Mouse (Mus musculus) limb, embryonic 15.5 days (tissue): ENCODE results near the gene Ankdd1a. TPM values are rescaled to one million over a fixed set of nuclear protein-coding genes. Genes with fewer than 3 reads are reported as not detected.
A peak's percentile ranks its signal among the peaks of the same experiment; 100 is the strongest.

Experiments
- ATAC-seq: fragments of 200-750 bp; cut with Nextera tagmentation; 2 replicates; pipeline ENCODE4 v1.8.0; 2017; ENCODE audit warnings: low read depth, moderate TSS enrichment; ENCODE audit not compliant: insufficient number of reproducible peaks, low FRiP score, low TSS enrichment
- H3K27ac ChIP-seq: fragments of 300-500 bp; sonication (generic); 2 replicates; pipeline ENCODE4 v1.5.1; 2015; ENCODE audit warnings: moderate library complexity, mild to moderate bottlenecking, inconsistent platforms
- H3K27me3 ChIP-seq: fragments of 300-500 bp; sonication (generic); 2 replicates; pipeline ENCODE4 v1.6.1; 2015; ENCODE audit warnings: inconsistent platforms
- H3K36me3 ChIP-seq: fragments of 300-500 bp; sonication (generic); 2 replicates; pipeline ENCODE4 v1.6.1; 2015; ENCODE audit warnings: inconsistent platforms
- H3K4me1 ChIP-seq: fragments of 300-500 bp; sonication (generic); 2 replicates; pipeline ENCODE4 v1.6.1; 2015; ENCODE audit warnings: inconsistent platforms
- H3K4me2 ChIP-seq: fragments of 300-500 bp; sonication (generic); 2 replicates; pipeline ENCODE4 v1.6.1; 2015; ENCODE audit warnings: mild to moderate bottlenecking, inconsistent platforms
- H3K4me3 ChIP-seq: fragments of 300-500 bp; sonication (generic); 2 replicates; pipeline ENCODE4 v1.5.1; 2015; ENCODE audit warnings: mild to moderate bottlenecking, inconsistent platforms
- H3K9ac ChIP-seq: fragments of 300-500 bp; sonication (generic); 2 replicates; pipeline ENCODE4 v1.6.1; 2015; ENCODE audit warnings: inconsistent platforms
- H3K9me3 ChIP-seq: fragments of 300-500 bp; sonication (generic); 2 replicates; pipeline ENCODE4 v1.6.1; 2016; ENCODE audit warnings: inconsistent platforms
- WGBS: fragments of 180-500 bp; shearing (Covaris S2); methylation state at CpG from one replicate; pipeline ENCODE4 v1.1.7; 2015; 5-methylcytosine and 5-hydroxymethylcytosine counted together
- polyA plus RNA-seq: library from polyadenylated mRNA; unstranded; fragments of >200 nt; fragmentation: Nextera tagmentation; extraction: Ambion mirVana; gene quantifications from 2 replicates; pipeline ENCODE4 v1.2.1, GENCODE M21; 2015

Ankdd1a gene
- polyA plus RNA-seq, 1 experiment from 2014 or later: 0.35 TPM

- H3K4me2 ChIP-seq: no peak overlapping the region
- no peaks in the 10 kb centered on the region for H3K27me3 ChIP-seq
- no peaks in the 10 kb centered on the region for H3K9me3 ChIP-seq
- peaks cover 91% of the 10 kb centered on the region for H3K36me3 ChIP-seq
- no peak overlapping the region for H3K9ac ChIP-seq
- H3K4me1 ChIP-seq: no peaks in the 10 kb centered on the region
- no peak for ATAC-seq
- no peak overlapping the region for H3K4me3 ChIP-seq
- 85% methylated on average over 5 of the region's 5 CpGs for WGBS
- no peak overlapping the region for H3K27ac ChIP-seq
Measured at GRCm38 (mm10) chr9:65480071-65480470, 39.9 kb downstream of the Ankdd1a start.

- peaks cover 89% of the 10 kb centered on the region for H3K36me3 ChIP-seq
- no peaks in the 10 kb centered on the region for H3K27me3 ChIP-seq
- H3K4me1 ChIP-seq: no peaks in the 10 kb centered on the region
- H3K27ac ChIP-seq: no peak overlapping the region
- H3K4me2 ChIP-seq: no peak overlapping the region
- H3K9me3 ChIP-seq: no peaks in the 10 kb centered on the region
- no peak overlapping the region for H3K4me3 ChIP-seq
- 83% methylated on average over 8 of the region's 8 CpGs for WGBS
- H3K9ac ChIP-seq: no peak overlapping the region
- ATAC-seq: no peak
Measured at GRCm38 (mm10) chr9:65479158-65479557, 40.8 kb downstream of the Ankdd1a start.

GRCm38 (mm10) chr9:65472769-65473168 is 47.2 kb downstream of the Ankdd1a start:
- Histone ChIP-seq H3K9me3 (no peaks in the 10 kb centered on the region), H3K4me1 (no peaks in the 10 kb centered on the region), H3K27me3 (no peaks in the 10 kb centered on the region), H3K4me3 (no peak overlapping the region), H3K27ac (no peak overlapping the region), H3K36me3 (peaks cover 73% of the 10 kb centered on the region), H3K4me2 (no peak overlapping the region), H3K9ac (no peak overlapping the region)
- WGBS: 88% methylated on average over 4 of the region's 4 CpGs
- no peak for ATAC-seq

GRCm38 (mm10) chr9:65467686-65468085 is 52.3 kb downstream of the Ankdd1a start:
- Histone ChIP-seq H3K9me3 (no peaks in the 10 kb centered on the region), H3K27ac (no peak overlapping the region), H3K4me1 (0 out of 2 replicates have a peak, but pooled peaks cover 4% of the 10 kb centered on the region), H3K4me2 (no peak overlapping the region), H3K27me3 (no peaks in the 10 kb centered on the region), H3K9ac (no peak overlapping the region), H3K36me3 (peaks cover 50% of the 10 kb centered on the region), H3K4me3 (no peak overlapping the region)
- no peak for ATAC-seq
- 65% methylated on average over 11 of the region's 11 CpGs for WGBS

- H3K36me3 ChIP-seq: peaks cover 35% of the 10 kb centered on the region
- H3K27ac ChIP-seq: no peak overlapping the region
- no peak overlapping the region for H3K9ac ChIP-seq
- no peak overlapping the region for H3K4me2 ChIP-seq
- no peak overlapping the region for H3K4me3 ChIP-seq
- H3K27me3 ChIP-seq: no peaks in the 10 kb centered on the region
- peaks cover 13% of the 10 kb centered on the region for H3K4me1 ChIP-seq
- WGBS: 93% methylated on average over 2 of the region's 2 CpGs
- no peaks in the 10 kb centered on the region for H3K9me3 ChIP-seq
- ATAC-seq: no peak
Measured at GRCm38 (mm10) chr9:65465241-65465640, 54.8 kb downstream of the Ankdd1a start.

GRCm38 (mm10) chr9:65464161-65464560 is 55.8 kb downstream of the Ankdd1a start:
- Histone ChIP-seq H3K27me3 (no peaks in the 10 kb centered on the region), H3K27ac (no peak overlapping the region), H3K4me3 (no peak overlapping the region), H3K4me1 (peaks cover 13% of the 10 kb centered on the region), H3K9me3 (no peaks in the 10 kb centered on the region), H3K9ac (no peak overlapping the region), H3K36me3 (peaks cover 24% of the 10 kb centered on the region), H3K4me2 (no peak overlapping the region)
- 83% methylated on average over 6 of the region's 6 CpGs for WGBS
- ATAC-seq: no peak

GRCm38 (mm10) chr9:65462544-65462943 is 57.4 kb downstream of the Ankdd1a start:
- H3K36me3 ChIP-seq: peaks cover 18% of the 10 kb centered on the region
- no peak for ATAC-seq
- H3K9ac ChIP-seq: no peak overlapping the region
- no peaks in the 10 kb centered on the region for H3K9me3 ChIP-seq
- H3K4me3 ChIP-seq: no peak overlapping the region
- H3K4me2 ChIP-seq: no peak overlapping the region
- H3K27me3 ChIP-seq: no peaks in the 10 kb centered on the region
- H3K4me1 ChIP-seq: peaks cover 13% of the 10 kb centered on the region
- WGBS: 66% methylated on average over 5 of the region's 5 CpGs
- no peak overlapping the region for H3K27ac ChIP-seq

GRCm38 (mm10) chr9:65460732-65461442 is 59.1 kb downstream of the Ankdd1a start, which contains the start of gene Spg21:
Spg21 (plus strand) TSS chr9:65460947.
- under 1% methylated on average over 53 of the region's 53 CpGs for WGBS
- H3K36me3 ChIP-seq: peaks cover 12% of the 10 kb centered on the region
- ATAC-seq: peak; percentile 89

GRCm38 (mm10) chr9:65460198-65460597 is 59.8 kb downstream of the Ankdd1a start:
- Histone ChIP-seq H3K27ac (peak overlapping the region; percentile 35; the same call in 1 of the 2 replicates), H3K4me3 (peak overlapping the region; percentile 69)
- no peak for ATAC-seq

More at GRCm38 (mm10) chr9:65460732-65461442, 59.1 kb downstream of the Ankdd1a start, which contains the start of gene Spg21:
- Histone ChIP-seq H3K9ac (peak within 1 kb of the TSS; percentile 67), H3K27ac (peak within 1 kb of the TSS; percentile 86), H3K4me3 (peak within 1 kb of the TSS; percentile 69), H3K4me2 (peak within 1 kb of the TSS; percentile 60), H3K9me3 (no peaks in the 10 kb centered on the region), H3K4me1 (peaks cover 13% of the 10 kb centered on the region), H3K27me3 (no peaks in the 10 kb centered on the region)

GRCm38 (mm10) chr9:65458975-65459374 is 61.0 kb downstream of the Ankdd1a start:
- Histone ChIP-seq H3K36me3 (no peaks in the 10 kb centered on the region), H3K4me3 (no peak overlapping the region), H3K9ac (no peak overlapping the region), H3K27ac (no peak overlapping the region), H3K4me1 (peaks cover 10% of the 10 kb centered on the region), H3K9me3 (no peaks in the 10 kb centered on the region), H3K4me2 (no peak overlapping the region), H3K27me3 (no peaks in the 10 kb centered on the region)
- no peak for ATAC-seq
- 84% methylated on average over 2 of the region's 2 CpGs for WGBS

More at GRCm38 (mm10) chr9:65460198-65460597, 59.8 kb downstream of the Ankdd1a start:
- Histone ChIP-seq H3K9me3 (no peaks in the 10 kb centered on the region), H3K4me1 (peaks cover 13% of the 10 kb centered on the region), H3K4me2 (peak overlapping the region; percentile 60), H3K27me3 (no peaks in the 10 kb centered on the region), H3K9ac (no peak overlapping the region), H3K36me3 (peaks cover 5% of the 10 kb centered on the region; the same call in 1 of the 2 replicates)
- WGBS: 66% methylated on average over 3 of the region's 3 CpGs

- Histone ChIP-seq H3K36me3 (peaks cover 72% of the 10 kb centered on the region), H3K27me3 (no peaks in the 10 kb centered on the region), H3K27ac (no peak overlapping the region), H3K4me3 (no peak overlapping the region), H3K9ac (no peak overlapping the region), H3K4me1 (no peaks in the 10 kb centered on the region), H3K9me3 (no peaks in the 10 kb centered on the region), H3K4me2 (no peak overlapping the region)
- 93% methylated on average over 6 of the region's 6 CpGs for WGBS
- no peak for ATAC-seq
Measured at GRCm38 (mm10) chr9:65447951-65448350, 72.0 kb downstream of the Ankdd1a start.

GRCm38 (mm10) chr9:65444692-65445091 is 75.3 kb downstream of the Ankdd1a start:
- H3K9me3 ChIP-seq: no peaks in the 10 kb centered on the region
- H3K4me3 ChIP-seq: no peak overlapping the region
- no peaks in the 10 kb centered on the region for H3K27me3 ChIP-seq
- WGBS: 90% methylated on average over 4 of the region's 4 CpGs
- H3K36me3 ChIP-seq: peaks cover 80% of the 10 kb centered on the region
- no peak overlapping the region for H3K4me2 ChIP-seq
- no peak for ATAC-seq
- H3K27ac ChIP-seq: no peak overlapping the region
- H3K4me1 ChIP-seq: no peaks in the 10 kb centered on the region
- no peak overlapping the region for H3K9ac ChIP-seq
